Mouse (Mus musculus): ENCODE measurements around the gene Iars2. TPM values are rescaled to one million over a fixed set of nuclear protein-coding genes. Genes with fewer than 3 reads are reported as not detected.

Gene Iars2
- polyA plus RNA-seq, 1 experiment = 11.6 TPM

DNA sequence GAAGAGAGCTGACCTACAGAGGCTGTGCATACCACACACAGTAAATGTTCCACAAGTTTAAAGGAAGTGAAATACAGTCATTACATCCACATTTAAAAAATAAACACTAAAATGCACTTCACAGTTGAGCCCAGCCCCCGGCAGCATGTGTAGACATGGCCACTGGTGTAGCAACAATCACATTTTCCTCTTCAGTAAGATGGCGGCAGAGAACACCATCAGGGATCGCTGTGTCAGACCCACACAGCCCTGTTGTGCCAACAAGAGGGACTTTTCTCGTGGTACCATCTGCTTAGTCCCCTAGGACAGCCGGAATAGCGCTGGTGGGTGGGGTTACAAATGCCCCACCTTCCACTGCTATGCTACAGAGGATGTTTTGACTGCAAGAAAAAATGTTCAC, 26.4 kb downstream of the Iars2 start:
- Histone ChIP-seq H3K36me3 (ENCODE audit: control insufficient read depth, insufficient read depth, low read length) (peaks cover 9% of the 10 kb centered on the region), H3K27me3 (ENCODE audit: control insufficient read depth, insufficient read depth, low read length) (no peaks in the 10 kb centered on the region), H3K4me3 (ENCODE audit: extremely low read depth, insufficient read depth, insufficient read length) (no peak overlapping the region), H3K27ac (ENCODE audit: insufficient read depth, low read length) (no peak overlapping the region), H3K4me1 (ENCODE audit: control insufficient read depth, insufficient read depth, insufficient read length) (no peaks in the 10 kb centered on the region)
- 92% methylated on average over 6 of the region's 6 CpGs for WGBS
- no peak for DNase-seq (ENCODE audit: low read depth in 1 of 2, low spot score in 2 of 2)
- TF ChIP-seq POLR2A (IDR thresholded peaks at IDR 0.05; ENCODE audit: low read depth, low read length) = no peak
- no peak for TF ChIP-seq CTCF (IDR thresholded peaks at IDR 0.05; ENCODE audit: extremely low read depth, insufficient read depth, insufficient read length, insufficient replicate concordance)

DNA sequence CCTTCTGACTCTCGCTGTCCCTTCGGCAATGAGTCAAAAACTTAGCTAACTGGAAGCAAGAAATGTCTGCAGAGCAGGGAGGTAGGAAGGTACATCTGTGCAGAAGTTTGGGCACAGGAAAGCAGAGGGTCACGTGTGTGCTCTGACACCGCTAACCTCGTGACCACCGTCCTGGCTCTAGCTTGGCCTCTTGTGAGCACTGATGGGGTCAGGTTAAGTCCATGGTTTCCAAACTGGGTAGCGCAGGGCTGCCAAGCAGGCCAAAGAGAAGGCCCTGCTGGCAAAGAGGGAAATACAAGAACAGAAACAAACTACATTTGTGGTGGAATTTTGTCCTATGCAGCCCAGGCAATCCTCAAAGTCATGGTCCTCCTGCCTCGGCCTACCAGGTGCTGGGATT, 30.7 kb downstream of the Iars2 start:
- TF ChIP-seq CTCF (IDR thresholded peaks at IDR 0.05; ENCODE audit: extremely low read depth, insufficient read depth, insufficient read length, insufficient replicate concordance) = no peak
- TF ChIP-seq POLR2A (IDR thresholded peaks at IDR 0.05; ENCODE audit: low read depth, low read length) = no peak
- 92% methylated on average over 8 of the region's 8 CpGs for WGBS
- Histone ChIP-seq H3K27me3 (ENCODE audit: control insufficient read depth, insufficient read depth, low read length) (no peaks in the 10 kb centered on the region), H3K27ac (ENCODE audit: insufficient read depth, low read length) (no peak overlapping the region), H3K36me3 (ENCODE audit: control insufficient read depth, insufficient read depth, low read length) (peaks cover 22% of the 10 kb centered on the region), H3K4me1 (ENCODE audit: control insufficient read depth, insufficient read depth, insufficient read length) (no peaks in the 10 kb centered on the region), H3K4me3 (ENCODE audit: extremely low read depth, insufficient read depth, insufficient read length) (no peak overlapping the region)
- no peak for DNase-seq (ENCODE audit: low read depth in 1 of 2, low spot score in 2 of 2)

DNA sequence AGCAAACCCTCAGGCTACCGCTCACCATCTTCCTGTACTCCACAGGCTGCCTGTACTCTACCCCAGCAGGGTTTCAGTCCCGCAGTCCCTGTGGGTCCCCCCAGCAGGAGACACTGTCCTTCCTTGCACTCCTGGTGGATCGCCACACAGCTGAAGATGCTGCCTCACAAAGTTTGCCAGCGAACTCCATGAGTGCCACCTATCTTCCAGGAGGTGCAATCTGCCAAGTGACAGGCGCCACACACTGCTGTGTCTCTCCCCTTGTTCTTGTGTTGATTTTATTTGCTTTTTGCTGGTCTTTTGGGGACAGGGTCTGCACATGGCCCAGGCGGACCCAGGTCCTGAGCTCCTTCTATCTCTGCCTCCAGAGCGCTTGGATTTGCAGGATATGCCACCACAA, 32.3 kb downstream of the Iars2 start:
- H3K27ac ChIP-seq (ENCODE audit: insufficient read depth, low read length) = no peak overlapping the region
- no peaks in the 10 kb centered on the region for H3K4me1 ChIP-seq (ENCODE audit: control insufficient read depth, insufficient read depth, insufficient read length)
- DNase-seq (ENCODE audit: low read depth in 1 of 2, low spot score in 2 of 2) = no peak
- WGBS = 91% methylated on average over 7 of the region's 7 CpGs
- no peaks in the 10 kb centered on the region for H3K27me3 ChIP-seq (ENCODE audit: control insufficient read depth, insufficient read depth, low read length)
- H3K36me3 ChIP-seq (ENCODE audit: control insufficient read depth, insufficient read depth, low read length) = peaks cover 22% of the 10 kb centered on the region; the same call in 1 of the 2 replicates
- H3K4me3 ChIP-seq (ENCODE audit: extremely low read depth, insufficient read depth, insufficient read length) = no peak overlapping the region
- no peak for TF ChIP-seq POLR2A (IDR thresholded peaks at IDR 0.05; ENCODE audit: low read depth, low read length)
- TF ChIP-seq CTCF (IDR thresholded peaks at IDR 0.05; ENCODE audit: extremely low read depth, insufficient read depth, insufficient read length, insufficient replicate concordance) = no peak

DNA sequence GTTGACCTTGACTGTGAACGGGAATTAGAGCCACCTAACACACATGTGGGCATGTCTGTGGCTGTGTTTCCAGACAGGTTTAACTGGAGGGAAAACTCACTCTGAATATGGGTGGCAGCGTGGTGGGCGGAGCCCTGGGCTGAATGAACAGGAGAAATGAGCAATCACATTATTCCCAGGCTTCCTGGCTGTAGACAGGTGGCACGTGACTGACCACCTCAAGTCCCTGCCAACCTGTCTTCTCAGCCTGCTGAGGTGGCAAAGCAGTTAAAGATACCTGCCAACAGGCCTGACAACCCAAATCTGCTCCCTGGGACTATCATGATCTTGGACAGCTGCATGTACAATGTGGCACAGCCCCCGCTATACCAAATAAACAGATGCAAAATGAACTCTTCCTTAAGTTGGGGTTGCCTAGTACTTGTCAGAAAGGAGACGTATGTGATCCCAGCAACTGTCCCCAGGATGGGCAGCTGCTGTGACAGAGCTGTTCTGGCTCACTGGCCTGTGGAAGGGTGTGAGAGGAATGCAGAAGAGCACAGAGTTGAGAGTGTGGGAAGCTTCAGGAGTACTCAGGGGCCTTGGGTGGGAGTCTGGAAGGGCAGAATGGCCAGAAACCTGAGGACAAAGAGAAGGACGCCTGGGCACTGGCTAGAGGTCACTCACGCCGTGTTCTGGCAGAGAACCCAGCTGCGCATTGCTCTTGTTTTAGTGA, 36.4 kb downstream of the Iars2 start:
- H3K4me1 ChIP-seq (ENCODE audit: control insufficient read depth, insufficient read depth, insufficient read length) = no peaks in the 10 kb centered on the region
- H3K27ac ChIP-seq (ENCODE audit: insufficient read depth, low read length) = no peak overlapping the region
- TF ChIP-seq POLR2A (IDR thresholded peaks at IDR 0.05; ENCODE audit: low read depth, low read length) = no peak
- TF ChIP-seq CTCF (IDR thresholded peaks at IDR 0.05; ENCODE audit: extremely low read depth, insufficient read depth, insufficient read length, insufficient replicate concordance) = no peak
- H3K36me3 ChIP-seq (ENCODE audit: control insufficient read depth, insufficient read depth, low read length) = peaks cover 29% of the 10 kb centered on the region
- H3K27me3 ChIP-seq (ENCODE audit: control insufficient read depth, insufficient read depth, low read length) = no peaks in the 10 kb centered on the region
- H3K4me3 ChIP-seq (ENCODE audit: extremely low read depth, insufficient read depth, insufficient read length) = no peak overlapping the region
- DNase-seq (ENCODE audit: low read depth in 1 of 2, low spot score in 2 of 2) = no peak
- WGBS = 93% methylated on average over 10 of the region's 10 CpGs

DNA sequence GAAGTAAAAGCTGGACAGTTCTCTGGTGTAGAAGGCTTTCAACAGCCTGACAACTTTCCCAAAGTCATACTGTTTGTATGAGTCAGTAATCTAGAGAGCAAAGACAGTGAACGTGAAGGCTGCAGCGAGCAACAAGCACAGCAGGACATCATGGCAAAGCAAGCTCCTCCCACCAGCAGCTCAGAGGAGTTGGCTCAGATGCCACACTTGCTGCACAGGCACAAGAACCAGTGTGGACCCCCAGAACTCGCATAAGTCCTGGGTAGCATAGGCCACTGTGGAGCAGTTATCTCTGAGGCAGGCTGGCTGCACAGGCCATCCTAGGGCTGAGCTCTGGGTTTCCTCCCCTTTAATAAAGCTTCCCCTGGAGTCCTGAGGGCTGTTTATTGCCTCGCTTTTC, 37.9 kb downstream of the Iars2 start:
- TF ChIP-seq POLR2A (IDR thresholded peaks at IDR 0.05; ENCODE audit: low read depth, low read length) = no peak
- TF ChIP-seq CTCF (IDR thresholded peaks at IDR 0.05; ENCODE audit: extremely low read depth, insufficient read depth, insufficient read length, insufficient replicate concordance) = no peak
- DNase-seq (ENCODE audit: low read depth in 1 of 2, low spot score in 2 of 2) = no peak
- WGBS = 92% methylated on average over 4 of the region's 4 CpGs
- Histone ChIP-seq H3K27ac (ENCODE audit: insufficient read depth, low read length) (no peak overlapping the region), H3K4me3 (ENCODE audit: extremely low read depth, insufficient read depth, insufficient read length) (no peak overlapping the region), H3K4me1 (ENCODE audit: control insufficient read depth, insufficient read depth, insufficient read length) (no peaks in the 10 kb centered on the region), H3K36me3 (ENCODE audit: control insufficient read depth, insufficient read depth, low read length) (peaks cover 28% of the 10 kb centered on the region), H3K27me3 (ENCODE audit: control insufficient read depth, insufficient read depth, low read length) (no peaks in the 10 kb centered on the region)

DNA sequence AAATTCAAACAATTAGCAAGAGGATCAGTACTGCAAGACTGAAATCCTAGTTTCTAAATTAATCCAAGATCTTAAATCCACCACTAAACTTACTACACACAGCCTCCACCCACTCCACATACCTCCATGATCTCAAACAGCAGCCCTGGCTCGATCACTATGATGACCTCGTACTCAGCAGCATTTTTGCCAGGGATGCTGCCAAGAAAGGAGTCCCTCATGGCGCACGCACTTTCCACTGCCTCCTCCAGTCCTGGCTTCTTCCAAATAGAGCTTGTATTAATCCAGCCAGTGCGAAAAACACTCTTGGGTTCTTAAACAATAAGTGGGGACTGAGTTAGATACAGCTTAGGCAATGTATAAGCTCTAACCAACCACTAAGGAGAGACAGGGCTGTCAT, 40.0 kb downstream of the Iars2 start:
- WGBS = 94% methylated on average over 5 of the region's 5 CpGs
- no peaks in the 10 kb centered on the region for H3K4me1 ChIP-seq (ENCODE audit: control insufficient read depth, insufficient read depth, insufficient read length)
- H3K27me3 ChIP-seq (ENCODE audit: control insufficient read depth, insufficient read depth, low read length) = no peaks in the 10 kb centered on the region
- H3K27ac ChIP-seq (ENCODE audit: insufficient read depth, low read length) = no peak overlapping the region
- DNase-seq (ENCODE audit: low read depth in 1 of 2, low spot score in 2 of 2) = no peak
- no peak for TF ChIP-seq CTCF (IDR thresholded peaks at IDR 0.05; ENCODE audit: extremely low read depth, insufficient read depth, insufficient read length, insufficient replicate concordance)
- no peak for TF ChIP-seq POLR2A (IDR thresholded peaks at IDR 0.05; ENCODE audit: low read depth, low read length)
- peaks cover 29% of the 10 kb centered on the region for H3K36me3 ChIP-seq (ENCODE audit: control insufficient read depth, insufficient read depth, low read length)
- H3K4me3 ChIP-seq (ENCODE audit: extremely low read depth, insufficient read depth, insufficient read length) = no peak overlapping the region

DNA sequence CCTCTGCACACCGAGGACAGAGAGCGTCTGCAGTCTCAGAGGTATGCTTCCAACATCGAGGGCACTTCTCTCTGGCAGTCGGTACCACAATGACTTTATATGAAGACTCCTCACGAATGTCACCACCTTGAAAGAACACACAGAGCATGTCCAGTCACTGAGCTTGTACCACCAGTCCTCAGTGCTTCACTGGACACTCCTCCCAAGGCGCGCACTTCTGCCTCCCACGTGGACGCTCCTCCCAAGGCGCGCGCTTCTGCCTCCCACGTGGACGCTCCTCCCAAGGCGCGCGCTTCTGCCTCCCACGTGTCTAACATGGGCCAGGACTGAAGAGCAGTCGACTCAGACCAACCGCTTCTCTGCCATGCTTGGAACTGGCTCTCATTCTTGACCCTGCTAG, 42.1 kb downstream of the Iars2 start:
- DNase-seq (ENCODE audit: low read depth in 1 of 2, low spot score in 2 of 2) = no peak
- Histone ChIP-seq H3K27ac (ENCODE audit: insufficient read depth, low read length) (no peak overlapping the region), H3K36me3 (ENCODE audit: control insufficient read depth, insufficient read depth, low read length) (peaks cover 36% of the 10 kb centered on the region), H3K4me1 (ENCODE audit: control insufficient read depth, insufficient read depth, insufficient read length) (no peaks in the 10 kb centered on the region), H3K27me3 (ENCODE audit: control insufficient read depth, insufficient read depth, low read length) (no peaks in the 10 kb centered on the region), H3K4me3 (ENCODE audit: extremely low read depth, insufficient read depth, insufficient read length) (no peak overlapping the region)
- no peak for TF ChIP-seq CTCF (IDR thresholded peaks at IDR 0.05; ENCODE audit: extremely low read depth, insufficient read depth, insufficient read length, insufficient replicate concordance)
- TF ChIP-seq POLR2A (IDR thresholded peaks at IDR 0.05; ENCODE audit: low read depth, low read length) = no peak
- 97% methylated on average over 20 of the region's 20 CpGs for WGBS
